Mouse (Mus musculus) right cerebral cortex, postnatal 25 days (tissue): ENCODE results near the gene Plekhg4.
A peak's percentile ranks its signal among the peaks of the same experiment; 100 is the strongest.

ENCODE experiments used
- DNase-seq: peaks from one replicate; pipeline ENCODE4 v3.0.0; 2022

Plekhg4 gene

DNA sequence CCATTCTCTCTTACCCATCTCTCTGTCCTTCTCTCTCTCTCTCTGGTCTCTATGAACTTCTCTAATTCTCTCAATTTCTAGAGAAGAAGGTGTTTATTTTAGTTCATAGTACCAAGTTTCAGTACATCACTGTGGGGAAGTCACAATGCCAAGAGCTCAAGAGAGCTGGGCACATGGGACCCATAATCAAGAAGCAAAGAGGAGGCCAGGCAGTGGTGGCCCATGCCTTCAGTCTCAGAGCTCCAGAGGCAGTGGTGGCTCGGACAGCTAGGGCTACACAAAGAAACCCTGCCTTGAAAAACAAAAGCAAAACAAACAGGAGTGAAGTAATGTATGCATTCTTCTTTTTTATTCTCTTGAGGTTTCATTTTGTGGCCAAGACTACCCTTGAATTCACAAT, 31.4 kb downstream of the Plekhg4 start:
- no peak for DNase-seq

DNA sequence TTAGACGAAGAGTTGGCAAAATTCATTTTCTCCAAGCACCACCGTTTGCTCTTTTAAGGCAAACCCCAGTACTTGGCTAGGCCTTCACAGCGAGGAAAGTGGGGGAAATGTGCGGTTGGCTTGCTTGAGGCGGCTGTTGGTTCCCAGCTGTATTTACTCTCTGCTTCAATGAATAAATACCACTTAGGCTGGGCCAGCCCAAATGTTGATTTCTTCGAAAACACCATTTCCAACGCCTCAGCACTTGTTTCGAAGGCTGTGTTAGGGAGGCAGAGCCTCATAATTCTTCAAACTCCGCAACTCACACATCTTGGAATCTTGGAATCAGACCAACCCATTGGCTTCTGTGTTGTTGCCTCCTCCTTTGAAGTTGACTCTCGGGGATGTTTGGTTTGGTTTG, 33.3 kb downstream of the Plekhg4 start:
- peak; percentile 20 for DNase-seq

DNA sequence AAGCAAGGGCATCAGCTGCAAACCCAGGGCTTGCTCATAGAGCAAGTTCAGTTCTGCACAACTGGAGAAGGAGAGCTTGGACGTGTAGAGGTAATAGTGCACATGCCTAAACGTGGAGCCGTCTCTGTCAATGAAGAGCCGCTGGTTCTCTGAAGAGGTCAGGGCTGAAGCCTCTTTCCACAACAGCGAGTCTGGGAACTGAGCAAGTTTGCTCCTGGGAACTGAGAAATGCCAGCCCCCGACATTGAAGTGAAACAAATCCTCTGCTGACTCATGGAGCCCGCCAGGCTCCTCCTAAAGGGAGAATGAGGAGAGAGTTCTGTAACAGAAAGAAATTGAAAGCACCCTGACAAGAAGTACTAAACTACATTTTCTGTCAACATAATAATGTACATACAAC, 35.3 kb downstream of the Plekhg4 start:
- DNase-seq = no peak

DNA sequence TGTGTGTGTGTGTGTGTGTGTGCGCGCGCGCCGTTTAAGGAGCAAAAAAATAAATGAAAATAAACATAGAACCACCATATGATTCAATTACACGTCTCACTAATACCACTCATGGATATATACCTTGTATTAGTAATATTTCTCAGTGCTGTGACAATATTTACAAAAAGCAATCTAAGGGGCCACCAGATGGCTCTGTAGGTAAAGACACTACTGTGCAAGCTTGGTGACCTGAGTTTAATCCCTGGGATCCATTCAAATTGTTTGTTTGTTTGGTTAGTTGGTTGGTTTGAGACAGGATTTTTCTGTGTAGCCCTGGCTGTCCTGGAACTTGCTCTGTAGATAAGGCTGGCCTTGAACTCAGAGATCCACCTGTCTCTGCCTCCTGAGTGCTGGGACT, 36.9 kb downstream of the Plekhg4 start:
- DNase-seq = no peak

DNA sequence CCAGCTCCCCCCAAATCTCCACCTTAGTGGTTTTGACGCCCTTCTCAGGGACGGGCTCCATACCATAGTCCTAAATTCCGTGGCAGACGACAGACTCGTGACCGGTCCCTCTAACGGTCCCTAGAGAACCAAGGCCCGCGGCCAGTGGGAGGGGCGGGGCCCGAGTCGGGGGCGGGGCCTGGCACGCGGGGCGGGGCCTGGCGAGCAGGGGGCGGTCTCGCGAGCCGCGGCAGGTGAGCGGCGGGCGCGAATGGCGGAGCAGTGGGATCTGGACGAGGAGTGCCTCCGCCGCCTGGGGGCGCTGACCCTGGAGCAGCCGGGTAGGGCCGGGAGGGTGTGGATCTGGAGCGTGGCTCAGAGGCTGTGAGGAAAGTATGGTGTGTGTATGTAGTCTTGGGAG, 40.3 kb downstream of the Plekhg4 start, which contains the start of the genes Kctd19 and Lrrc36:
TSS of gene Kctd19 (minus strand) at position 112 of the 400 bp plus-strand sequence.
TSS of gene Lrrc36 (plus strand) at position 181 of the 400 bp plus-strand sequence.
- DNase-seq = no peak

DNA sequence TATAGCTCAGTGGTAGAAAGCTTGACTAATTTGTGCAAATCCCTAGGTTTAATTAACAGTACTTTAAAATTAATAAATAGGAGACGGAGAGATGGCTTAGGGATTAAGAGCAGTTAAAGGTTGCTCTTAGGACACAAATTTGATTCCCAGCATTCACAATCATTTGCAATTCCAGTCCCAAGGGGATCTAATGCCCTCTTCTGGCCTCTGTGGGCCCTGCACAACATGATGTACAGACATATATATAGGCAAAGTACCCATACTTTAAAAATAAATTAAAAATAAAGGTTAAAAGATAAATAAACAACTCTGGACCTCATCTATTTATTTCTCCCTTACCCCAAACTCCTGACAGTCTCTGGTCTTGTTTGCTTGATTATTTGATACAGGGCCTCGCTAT, 45.9 kb downstream of the Plekhg4 start:
- no peak for DNase-seq

DNA sequence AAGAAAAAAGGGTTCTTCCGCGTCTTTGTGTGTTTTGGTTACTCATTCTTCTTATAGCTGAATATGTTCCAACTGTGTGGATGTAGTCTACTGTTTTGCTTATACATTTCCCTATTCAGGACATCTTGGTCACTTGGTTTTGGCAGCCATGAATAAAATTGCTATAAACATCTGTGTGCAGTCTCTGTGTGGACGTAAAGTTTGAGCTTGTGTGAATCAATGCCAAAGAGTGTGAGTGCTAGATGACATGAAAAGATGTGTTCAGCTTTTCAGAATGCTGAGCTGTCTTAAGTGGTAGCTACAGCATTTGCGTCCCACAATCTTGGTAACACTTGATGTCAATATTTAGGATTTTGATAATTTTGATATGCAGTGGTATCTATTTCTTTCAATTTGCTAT, 46.7 kb downstream of the Plekhg4 start:
- no peak for DNase-seq

DNA sequence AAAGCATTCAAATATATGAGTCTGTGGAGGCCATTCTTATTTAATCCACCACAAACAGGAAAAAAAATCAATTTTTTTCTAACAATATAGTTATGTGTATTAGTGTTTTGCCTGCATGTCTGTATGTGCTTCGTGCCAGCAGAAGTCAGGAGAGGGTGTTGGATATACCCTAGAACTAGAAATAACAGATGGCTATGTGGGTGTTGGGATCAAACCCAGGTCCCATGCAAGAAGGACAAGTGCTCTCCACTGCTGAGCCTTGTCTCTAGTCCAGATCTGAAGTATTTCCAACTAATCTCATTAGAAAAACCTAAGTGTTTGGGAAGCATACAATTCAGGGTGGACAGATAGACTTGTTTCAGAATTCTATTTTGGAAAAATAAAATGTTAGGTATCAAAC, 48.9 kb downstream of the Plekhg4 start:
- DNase-seq = no peak

DNA sequence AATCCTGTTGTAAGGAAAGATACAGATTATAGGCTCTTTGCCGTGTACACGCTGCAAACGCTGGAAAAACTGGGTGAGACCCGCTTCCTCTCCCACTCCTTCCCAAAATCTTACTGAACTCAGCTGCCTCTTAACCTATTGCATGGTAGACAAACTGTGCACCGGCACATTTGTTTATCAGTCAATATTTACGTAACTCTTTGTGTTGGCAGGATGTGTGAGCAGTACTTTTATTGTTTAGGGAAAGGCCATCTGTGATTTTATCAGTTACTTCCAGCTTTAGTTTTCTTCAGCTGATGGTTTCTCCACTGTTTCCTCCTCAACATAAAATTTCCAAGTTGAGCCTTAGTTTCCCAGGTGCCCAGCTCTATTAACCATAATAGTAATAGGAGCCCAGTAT, 53.8 kb downstream of the Plekhg4 start:
- DNase-seq = no peak

DNA sequence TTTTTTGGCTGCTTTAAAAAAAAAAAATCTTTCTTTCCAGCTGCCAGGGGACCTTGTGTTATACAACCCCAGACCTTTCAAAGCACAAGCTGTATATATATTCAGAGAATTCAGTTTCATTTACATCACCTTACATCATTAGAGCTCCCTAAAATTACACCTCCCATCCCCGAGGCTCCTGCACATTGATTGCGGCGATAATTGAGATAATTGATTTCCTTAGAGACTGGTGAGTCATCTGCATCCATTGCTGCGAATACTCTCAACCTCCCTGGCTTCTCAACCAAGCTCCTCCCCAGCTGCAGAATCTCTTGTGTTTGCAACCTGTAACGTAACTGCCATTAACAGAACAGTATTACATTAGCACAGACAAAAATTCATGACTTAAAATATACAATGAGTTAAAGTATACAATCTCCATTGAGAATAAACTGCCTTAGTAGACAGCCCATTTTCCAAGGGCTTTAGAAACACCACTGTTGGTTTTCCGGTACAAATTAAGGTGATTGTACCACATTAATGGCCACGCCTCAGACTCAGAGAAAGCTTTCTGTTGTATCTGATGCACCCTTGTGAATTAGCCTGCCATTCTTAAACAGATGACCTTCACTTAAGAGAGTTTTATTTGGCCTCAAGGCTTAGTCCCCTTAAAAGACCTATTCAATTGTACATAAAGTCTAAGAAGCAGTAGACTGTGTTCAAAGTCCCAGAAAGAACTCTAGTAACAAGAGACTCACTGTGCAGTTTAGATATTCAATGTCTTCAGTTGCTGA, 58.9 kb downstream of the Plekhg4 start:
- no peak for DNase-seq
